Mouse (Mus musculus) stomach, embryonic 14.5 days (tissue): Measurements from ENCODE around the gene Zfp13. TPM values are rescaled to one million over a fixed set of nuclear protein-coding genes. Genes with fewer than 3 reads are reported as not detected.

Source experiments
- ATAC-seq: fragments of 200-750 bp; cut with Nextera tagmentation; 2 replicates; pipeline ENCODE4 v1.8.0; 2017; ENCODE audit warnings: low read depth, moderate TSS enrichment; ENCODE audit not compliant: insufficient number of reproducible peaks, insufficient read depth, low FRiP score
- H3K27ac ChIP-seq: fragments of 300-500 bp; sonication (generic); 2 replicates; pipeline ENCODE4 v1.5.1; 2014; ENCODE audit warnings: mild to moderate bottlenecking, low read length, moderate library complexity, mixed read lengths
- H3K27me3 ChIP-seq: fragments of 300-500 bp; sonication (generic); 2 replicates; pipeline ENCODE4 v1.6.1; 2014; ENCODE audit warnings: low read length, control low read depth, mixed read lengths; ENCODE audit not compliant: control insufficient read depth, insufficient read depth
- H3K36me3 ChIP-seq: fragments of 300-500 bp; sonication (generic); 2 replicates; pipeline ENCODE4 v1.6.1; 2014; ENCODE audit warnings: mild to moderate bottlenecking, control low read depth, low read length, moderate library complexity, mixed read lengths; ENCODE audit not compliant: control insufficient read depth, insufficient read depth
- H3K4me1 ChIP-seq: fragments of 300-500 bp; sonication (generic); 2 replicates; pipeline ENCODE4 v1.6.1; 2014; ENCODE audit warnings: low read length, control low read depth, mixed read lengths; ENCODE audit not compliant: control insufficient read depth, insufficient read depth
- H3K4me2 ChIP-seq: fragments of 300-500 bp; sonication (generic); replicated peaks from 2 replicates; pipeline ENCODE4 v1.6.1; 2014; ENCODE audit warnings: low read depth, low read length, control low read depth
- H3K4me3 ChIP-seq: fragments of 300-500 bp; sonication (generic); 2 replicates; pipeline ENCODE4 v1.5.1; 2014; ENCODE audit warnings: low read depth, low read length, control low read depth
- H3K9ac ChIP-seq: fragments of 300-500 bp; sonication (generic); replicated peaks from 2 replicates; pipeline ENCODE4 v1.6.1; 2014; ENCODE audit warnings: low read depth, mild to moderate bottlenecking, control low read depth, low read length, moderate library complexity, mixed read lengths
- H3K9me3 ChIP-seq: fragments of 300-500 bp; sonication (generic); 2 replicates; pipeline ENCODE4 v1.6.1; 2016; ENCODE audit warnings: low read depth, low read length, control low read depth; ENCODE audit not compliant: control insufficient read depth
- WGBS: fragments of 180-500 bp; shearing (Covaris S2); extraction: QIAGEN DNeasy Blood & Tissue Kit; methylation state at CpG from one replicate; pipeline ENCODE4 v1.1.7; 2014; 5-methylcytosine and 5-hydroxymethylcytosine counted together
- polyA plus RNA-seq: library from polyadenylated mRNA; unstranded; fragments of >200 nt; fragmentation: Nextera tagmentation; extraction: Ambion mirVana; gene quantifications from 2 replicates; pipeline ENCODE4 v1.2.1, GENCODE M21; 2014

Gene Zfp13
- 13.6 and 15.7 TPM in 2 replicates for polyA plus RNA-seq

DNA sequence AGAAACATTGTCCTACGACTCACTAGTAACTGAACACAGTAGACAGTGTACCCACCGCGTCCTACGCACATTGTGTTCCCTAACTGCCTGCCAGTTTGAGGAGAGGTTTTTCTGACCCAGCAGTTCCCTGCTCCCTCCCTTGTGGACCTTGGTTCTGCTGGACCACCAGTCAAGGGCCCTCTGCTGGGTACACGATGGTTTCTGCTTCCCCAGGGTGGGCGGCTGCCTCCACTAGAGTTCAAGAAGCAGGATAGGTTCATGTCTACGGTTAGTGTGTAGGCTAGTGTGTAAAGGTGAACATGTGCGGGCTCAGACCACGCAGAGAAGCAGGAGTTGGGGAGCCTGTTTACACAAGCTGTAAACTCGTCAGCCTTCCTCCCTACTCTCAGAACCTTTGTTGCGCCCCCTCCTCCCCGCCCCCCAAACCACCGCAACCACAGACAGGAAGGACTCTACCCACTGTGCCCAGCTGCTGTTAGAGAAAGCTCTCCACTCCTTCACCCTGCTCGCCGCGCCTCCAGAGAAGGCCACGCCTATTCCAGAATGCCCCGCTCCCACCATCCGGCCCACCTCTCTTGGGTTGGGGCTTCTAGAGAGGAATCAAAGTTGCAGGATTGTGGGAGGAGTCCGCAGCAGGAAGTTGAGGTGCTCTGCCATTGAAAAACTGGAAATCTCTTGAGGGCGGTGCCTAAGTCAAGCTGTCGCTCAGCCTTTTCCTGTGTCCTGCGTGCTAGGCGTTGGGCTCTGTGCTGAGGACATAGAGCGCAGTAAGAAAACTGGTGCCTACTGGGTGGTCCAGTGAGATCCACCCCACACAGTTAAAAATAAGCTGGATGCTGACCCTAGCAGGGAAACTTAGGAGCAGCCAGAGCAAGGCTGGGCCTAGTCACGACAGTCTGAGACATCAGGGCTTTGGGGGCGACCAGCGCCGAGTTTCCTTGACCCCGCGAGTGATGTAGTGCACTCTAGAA, at the start of gene Zfp13:
Zfp13 (minus strand) TSS at position 906 of the 971 bp plus-strand sequence.
- 5% methylated on average over 31 of the region's 31 CpGs for WGBS

DNA sequence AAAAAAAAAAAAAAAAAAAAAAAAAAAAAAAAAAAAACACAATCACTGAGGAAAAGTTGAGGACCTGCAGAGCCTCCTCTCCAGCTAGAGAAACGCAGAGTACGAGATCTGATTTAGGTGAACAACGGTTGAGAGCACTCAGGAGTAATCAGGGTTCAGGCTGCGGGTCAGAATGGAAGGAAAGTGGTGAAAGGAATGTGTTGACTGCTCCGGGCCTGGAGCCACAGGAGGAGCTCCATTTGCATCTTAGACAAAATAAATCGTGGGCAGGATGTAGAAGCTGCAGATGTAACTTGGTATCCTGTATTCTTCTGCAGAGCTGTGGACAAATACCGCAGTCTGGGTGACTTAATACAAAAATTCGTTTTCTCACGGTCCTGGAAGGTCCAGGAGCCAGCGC, 46.6 kb upstream of the Zfp13 start:
- ATAC-seq: no peak
- Histone ChIP-seq H3K4me2 (no peak overlapping the region), H3K27ac (no peak overlapping the region), H3K27me3 (no peaks in the 10 kb centered on the region), H3K4me3 (no peak overlapping the region), H3K9me3 (no peaks in the 10 kb centered on the region), H3K36me3 (no peaks in the 10 kb centered on the region), H3K9ac (no peak overlapping the region), H3K4me1 (no peaks in the 10 kb centered on the region)
- 40% methylated on average over 10 of the region's 10 CpGs for WGBS

More for the DNA sequence above, at the start of gene Zfp13:
- Histone ChIP-seq H3K36me3 (no peaks in the 10 kb centered on the region), H3K4me2 (peak within 1 kb of the TSS; percentile 80), H3K9ac (peak within 1 kb of the TSS; percentile 48), H3K4me3 (peak within 1 kb of the TSS; percentile 42), H3K9me3 (no peaks in the 10 kb centered on the region), H3K27ac (peak within 1 kb of the TSS; percentile 90), H3K27me3 (no peaks in the 10 kb centered on the region), H3K4me1 (no peaks in the 10 kb centered on the region)
- peak; percentile 97 for ATAC-seq

DNA sequence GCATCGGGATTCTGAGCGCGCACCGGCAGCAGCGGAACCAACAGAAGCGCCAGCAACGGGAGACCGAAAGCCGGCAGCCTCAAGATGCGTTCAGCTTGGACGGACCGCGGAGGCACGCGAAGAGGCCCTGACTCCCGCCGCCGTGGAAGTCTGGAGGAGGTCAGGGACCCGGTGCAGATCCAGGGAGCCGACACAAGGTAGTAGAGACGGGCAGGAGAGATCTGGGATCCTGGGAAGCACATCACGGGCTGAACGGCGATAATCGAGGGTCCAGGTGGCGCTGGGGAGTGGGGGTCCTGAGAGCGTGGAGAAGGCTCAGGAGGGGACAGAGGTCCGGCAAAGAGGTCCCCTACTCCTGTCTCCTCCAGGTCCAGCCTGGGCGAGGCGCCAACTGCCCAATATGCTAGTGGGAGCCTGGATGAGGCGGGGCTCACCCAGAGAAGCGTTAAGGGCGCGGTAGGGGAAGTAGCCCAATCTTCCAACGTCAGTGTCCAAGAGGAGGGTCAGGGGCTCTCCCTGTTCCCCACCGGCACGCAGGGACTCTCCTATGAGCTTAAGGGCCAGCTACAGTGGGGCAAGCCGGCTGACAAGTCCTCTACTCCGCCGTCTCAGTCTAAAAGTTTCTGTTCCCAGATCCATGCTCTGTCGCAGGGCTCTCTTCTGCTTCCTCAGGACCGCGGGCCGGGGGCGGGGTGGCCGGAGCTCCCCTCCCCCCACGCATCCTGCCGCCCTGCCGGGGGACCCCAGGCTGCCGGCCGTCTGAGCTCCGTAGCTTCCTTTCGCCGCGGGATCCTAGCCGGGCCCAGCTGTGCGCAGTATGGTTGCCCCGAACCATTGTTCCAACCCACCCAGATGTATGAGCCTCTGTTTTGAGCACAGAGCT, 45.6 kb upstream of the Zfp13 start, which contains the start of gene Mmp25:
Mmp25 (minus strand) TSS at position 665 of the 883 bp plus-strand sequence.
- peak within 1 kb of the TSS; percentile 30 for H3K9ac ChIP-seq
- no peak within 1 kb of the TSS for H3K27ac ChIP-seq
- no peaks in the 10 kb centered on the region for H3K9me3 ChIP-seq
- peak within 1 kb of the TSS; percentile 40 for H3K4me3 ChIP-seq
- no peaks in the 10 kb centered on the region for H3K36me3 ChIP-seq
- peak; percentile 38; the same call in 1 of the 2 replicates for ATAC-seq
- no peaks in the 10 kb centered on the region for H3K27me3 ChIP-seq
- peak within 1 kb of the TSS; percentile 89 for H3K4me2 ChIP-seq
- WGBS: under 1% methylated on average over 58 of the region's 58 CpGs
- no peaks in the 10 kb centered on the region for H3K4me1 ChIP-seq

DNA sequence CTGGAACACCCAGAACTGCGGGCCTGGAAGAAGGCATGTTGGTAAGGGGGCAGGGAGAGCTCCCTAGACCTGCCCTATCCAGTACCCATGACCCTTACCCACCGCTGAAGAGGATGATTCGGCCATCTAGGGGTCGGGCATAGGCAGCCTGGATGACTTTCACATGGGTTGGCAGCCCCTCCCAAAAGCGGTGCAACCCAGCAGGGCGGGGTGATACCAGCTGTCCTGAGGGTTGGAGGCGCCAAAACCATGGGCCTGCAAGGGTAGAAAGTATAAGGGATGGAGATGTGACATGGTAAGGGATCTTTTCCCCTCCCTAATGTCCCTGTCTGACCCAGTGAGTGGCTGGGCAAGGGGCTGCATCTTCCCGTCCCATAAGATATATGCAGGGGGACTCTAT, 32.0 kb upstream of the Zfp13 start:
- Histone ChIP-seq H3K27ac (no peak overlapping the region), H3K9me3 (no peaks in the 10 kb centered on the region), H3K4me3 (no peak overlapping the region), H3K4me1 (no peaks in the 10 kb centered on the region), H3K36me3 (no peaks in the 10 kb centered on the region), H3K27me3 (no peaks in the 10 kb centered on the region), H3K9ac (no peak overlapping the region), H3K4me2 (no peak overlapping the region)
- ATAC-seq: no peak
- WGBS: 85% methylated on average over 8 of the region's 8 CpGs

DNA sequence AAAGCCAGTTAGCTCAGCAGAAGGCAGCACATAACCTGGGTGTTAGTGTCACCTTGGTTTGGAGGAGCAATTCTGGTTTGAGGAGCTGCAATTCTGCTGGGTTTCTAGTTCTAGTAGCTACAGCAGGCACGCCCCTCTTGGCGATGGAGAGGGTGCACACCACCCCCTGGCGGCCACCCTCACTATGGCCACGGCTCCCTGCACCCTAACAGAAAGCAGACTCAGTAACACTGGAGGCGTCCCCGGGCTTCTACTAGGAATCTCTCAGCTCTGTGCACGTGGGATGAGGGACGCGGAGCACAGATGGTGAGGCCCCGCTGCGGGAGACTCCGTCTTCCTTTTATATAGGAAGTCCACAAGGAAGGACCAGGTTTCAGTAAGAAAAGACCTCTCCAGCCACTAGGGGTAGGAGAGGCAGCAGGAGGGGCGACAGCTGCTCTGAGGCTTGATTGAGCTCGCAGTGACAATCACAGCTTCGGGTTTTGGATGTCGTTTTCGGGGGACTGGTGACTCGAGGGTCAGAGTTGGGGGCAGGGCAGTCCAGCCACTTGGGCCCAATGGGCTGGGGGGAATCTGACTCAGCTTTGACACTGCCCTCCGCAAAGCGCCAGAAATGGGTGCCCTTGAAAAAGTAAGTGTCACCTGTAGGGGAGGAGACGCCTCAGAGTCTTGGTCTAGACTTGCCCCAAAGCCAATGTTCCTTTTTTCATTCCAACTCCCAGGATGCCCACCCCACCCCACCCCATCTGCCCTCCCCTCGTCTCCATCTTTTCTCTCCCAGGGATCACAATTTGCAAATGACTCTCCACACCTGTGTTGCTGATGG, 31.1 kb upstream of the Zfp13 start:
- no peaks in the 10 kb centered on the region for H3K36me3 ChIP-seq
- H3K27ac ChIP-seq: no peak overlapping the region
- no peaks in the 10 kb centered on the region for H3K27me3 ChIP-seq
- H3K9ac ChIP-seq: no peak overlapping the region
- WGBS: 15% methylated on average over 22 of the region's 22 CpGs
- no peaks in the 10 kb centered on the region for H3K9me3 ChIP-seq
- peak; percentile 88 for ATAC-seq
- peak overlapping the region; percentile 43 for H3K4me2 ChIP-seq
- peak overlapping the region; percentile 13; the same call in 1 of the 2 replicates for H3K4me3 ChIP-seq
- no peaks in the 10 kb centered on the region for H3K4me1 ChIP-seq

GRCm38 (mm10) chr17:23627813-23628212, 28.5 kb upstream of the Zfp13 start:
- H3K27ac ChIP-seq: no peak overlapping the region
- no peak overlapping the region for H3K9ac ChIP-seq
- H3K4me1 ChIP-seq: no peaks in the 10 kb centered on the region
- no peaks in the 10 kb centered on the region for H3K27me3 ChIP-seq
- H3K9me3 ChIP-seq: no peaks in the 10 kb centered on the region
- no peaks in the 10 kb centered on the region for H3K36me3 ChIP-seq
- no peak for ATAC-seq
- 43% methylated on average over 7 of the region's 7 CpGs for whole genome bisulfite sequencing
- H3K4me2 ChIP-seq: no peak overlapping the region
- H3K4me3 ChIP-seq: no peak overlapping the region

DNA sequence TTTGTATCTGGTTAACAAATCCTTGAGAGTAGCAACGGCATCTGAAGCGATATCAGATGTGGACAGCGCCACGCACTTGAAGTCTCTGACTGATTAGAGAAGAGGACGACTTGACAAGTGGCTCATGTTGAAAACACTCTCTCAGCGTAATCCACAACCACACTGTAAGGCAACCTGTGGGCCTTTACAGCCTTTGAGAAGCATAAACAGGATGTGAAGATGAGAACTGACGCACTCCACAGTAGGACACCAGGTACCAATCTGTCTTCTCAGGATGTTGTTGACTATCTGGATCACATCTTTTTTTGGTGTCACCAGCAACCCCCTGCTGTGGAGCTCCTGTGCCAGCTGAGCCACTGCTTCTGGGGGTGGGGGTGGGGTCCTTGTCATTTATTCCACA, 21.1 kb upstream of the Zfp13 start:
- 63% methylated on average over 7 of the region's 7 CpGs for WGBS
- no peak overlapping the region for H3K4me2 ChIP-seq

More for the DNA sequence above, 21.1 kb upstream of the Zfp13 start:
- no peak overlapping the region for H3K27ac ChIP-seq
- H3K27me3 ChIP-seq: no peaks in the 10 kb centered on the region
- H3K4me1 ChIP-seq: no peaks in the 10 kb centered on the region
- ATAC-seq: no peak
- H3K9ac ChIP-seq: no peak overlapping the region
- no peak overlapping the region for H3K4me3 ChIP-seq
- no peaks in the 10 kb centered on the region for H3K36me3 ChIP-seq
- no peaks in the 10 kb centered on the region for H3K9me3 ChIP-seq
